Mouse (Mus musculus): ENCODE measurements around the gene Dbnl. TPM values are rescaled to one million over a fixed set of nuclear protein-coding genes. Genes with fewer than 3 reads are reported as not detected.

Gene Dbnl
- total RNA-seq (2023) = 108 TPM

DNA sequence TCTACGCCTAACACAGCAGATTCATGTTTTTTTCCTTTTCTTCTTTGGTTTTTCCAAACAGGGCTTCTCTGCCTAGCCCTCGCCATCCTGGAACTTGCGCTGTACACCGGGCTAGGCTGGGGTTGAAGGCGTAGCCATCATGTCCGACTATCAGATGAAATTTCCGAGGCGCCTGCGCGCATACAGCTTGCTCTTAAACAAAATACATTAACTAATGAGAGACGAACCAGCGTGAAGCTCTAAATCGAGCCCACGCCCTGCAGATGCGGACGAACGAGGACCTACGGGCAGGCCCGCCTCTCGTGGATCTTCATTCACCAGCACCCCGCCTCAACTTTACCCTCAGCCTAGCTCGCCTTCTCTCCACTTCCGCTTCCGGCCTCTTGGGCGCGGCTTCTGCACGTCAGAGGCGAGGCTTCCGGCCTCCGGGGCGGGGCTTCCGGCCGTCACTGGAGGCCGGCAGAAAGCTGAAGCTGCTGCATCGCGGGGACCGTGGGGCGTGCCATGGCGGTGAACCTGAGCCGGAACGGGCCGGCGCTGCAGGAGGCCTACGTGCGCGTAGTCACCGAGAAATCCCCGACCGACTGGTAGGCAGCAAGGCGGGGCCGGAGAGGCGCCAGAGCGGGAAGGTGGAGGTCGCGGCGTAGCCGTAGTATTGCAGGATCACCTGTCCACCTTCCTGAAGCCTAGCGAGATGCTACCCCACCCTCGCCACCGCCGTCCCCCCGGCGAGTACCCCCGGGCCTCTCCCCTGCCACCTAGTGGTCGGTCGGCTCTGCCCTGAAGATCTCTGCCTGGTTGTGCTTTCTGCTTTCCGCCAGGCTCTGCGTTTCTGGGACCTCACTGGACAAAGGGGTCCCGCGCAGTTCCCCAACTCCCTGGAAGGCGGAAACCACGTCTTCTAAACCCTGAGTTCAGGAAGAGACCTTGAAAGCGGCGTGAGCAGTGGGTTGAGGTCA is at the start of gene Dbnl:
Gene Dbnl, plus strand, starts transcription at position 433 of the 959 bp plus-strand sequence.

DNA sequence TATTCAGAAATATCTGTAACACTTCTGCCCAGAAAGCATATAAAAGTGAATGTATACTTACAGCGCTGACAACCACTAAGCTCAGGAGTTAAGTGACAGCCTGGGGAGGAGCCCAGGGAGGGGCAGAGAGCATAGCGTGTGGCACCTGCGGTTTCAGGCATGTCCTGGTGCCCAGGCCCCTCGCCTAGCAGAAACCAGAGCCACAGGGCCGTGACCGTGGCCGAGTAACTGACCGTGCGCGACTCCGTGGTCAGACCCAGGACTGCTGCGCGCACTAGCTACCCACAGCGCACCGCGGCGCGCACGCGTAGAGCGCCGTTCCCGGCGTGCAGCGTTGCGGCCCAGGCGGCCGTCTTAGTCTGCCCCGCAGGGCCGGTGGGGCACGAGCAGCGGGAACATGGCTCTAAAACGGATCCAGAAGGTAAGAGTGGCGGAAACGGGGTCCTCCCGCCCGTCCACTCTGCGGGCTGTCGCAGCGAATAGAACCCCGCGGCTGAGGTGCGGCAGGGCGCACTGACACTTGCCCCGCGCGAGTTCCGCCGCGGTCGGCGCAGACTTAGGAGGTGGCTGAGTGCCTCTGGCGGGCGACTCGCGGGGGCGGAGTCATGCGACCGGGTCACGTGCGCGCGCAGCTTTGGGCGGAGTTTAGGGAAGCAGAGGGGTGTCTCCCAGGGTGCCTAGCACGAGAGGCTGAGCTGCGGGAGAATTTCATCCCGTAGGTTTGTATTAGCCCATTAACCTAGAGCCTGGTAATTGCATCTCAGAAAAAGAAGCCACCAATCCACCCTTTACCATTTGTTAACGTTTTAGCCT is 26.3 kb upstream of the Dbnl start, which contains the start of gene Urgcp:
Gene Urgcp, minus strand, starts transcription at position 557 of the 813 bp plus-strand sequence.

DNA sequence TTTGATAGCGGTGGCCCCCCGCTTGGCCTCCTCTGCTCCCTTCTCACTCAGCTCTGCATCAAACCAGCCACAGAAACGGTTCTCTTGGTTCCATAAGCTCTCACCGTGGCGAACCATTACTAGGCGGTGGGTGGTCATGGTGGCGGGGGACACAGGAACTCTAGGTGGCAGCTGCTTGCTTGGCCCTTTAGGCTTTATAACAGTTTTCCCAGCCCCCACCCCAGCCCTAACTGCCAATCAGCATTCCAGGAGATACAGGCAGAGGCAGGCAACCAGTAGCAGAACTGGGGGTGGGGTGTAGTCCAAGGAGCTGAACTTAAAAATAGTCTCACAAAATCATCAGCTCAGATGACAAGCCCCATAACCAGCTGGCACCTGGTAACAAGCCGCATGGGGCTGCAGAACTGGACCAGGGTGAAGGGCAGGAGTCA is 15.3 kb downstream of the Dbnl start, which contains the start of gene Pgam2:
Gene Pgam2, minus strand, starts transcription at position 183 of the 431 bp plus-strand sequence.

DNA sequence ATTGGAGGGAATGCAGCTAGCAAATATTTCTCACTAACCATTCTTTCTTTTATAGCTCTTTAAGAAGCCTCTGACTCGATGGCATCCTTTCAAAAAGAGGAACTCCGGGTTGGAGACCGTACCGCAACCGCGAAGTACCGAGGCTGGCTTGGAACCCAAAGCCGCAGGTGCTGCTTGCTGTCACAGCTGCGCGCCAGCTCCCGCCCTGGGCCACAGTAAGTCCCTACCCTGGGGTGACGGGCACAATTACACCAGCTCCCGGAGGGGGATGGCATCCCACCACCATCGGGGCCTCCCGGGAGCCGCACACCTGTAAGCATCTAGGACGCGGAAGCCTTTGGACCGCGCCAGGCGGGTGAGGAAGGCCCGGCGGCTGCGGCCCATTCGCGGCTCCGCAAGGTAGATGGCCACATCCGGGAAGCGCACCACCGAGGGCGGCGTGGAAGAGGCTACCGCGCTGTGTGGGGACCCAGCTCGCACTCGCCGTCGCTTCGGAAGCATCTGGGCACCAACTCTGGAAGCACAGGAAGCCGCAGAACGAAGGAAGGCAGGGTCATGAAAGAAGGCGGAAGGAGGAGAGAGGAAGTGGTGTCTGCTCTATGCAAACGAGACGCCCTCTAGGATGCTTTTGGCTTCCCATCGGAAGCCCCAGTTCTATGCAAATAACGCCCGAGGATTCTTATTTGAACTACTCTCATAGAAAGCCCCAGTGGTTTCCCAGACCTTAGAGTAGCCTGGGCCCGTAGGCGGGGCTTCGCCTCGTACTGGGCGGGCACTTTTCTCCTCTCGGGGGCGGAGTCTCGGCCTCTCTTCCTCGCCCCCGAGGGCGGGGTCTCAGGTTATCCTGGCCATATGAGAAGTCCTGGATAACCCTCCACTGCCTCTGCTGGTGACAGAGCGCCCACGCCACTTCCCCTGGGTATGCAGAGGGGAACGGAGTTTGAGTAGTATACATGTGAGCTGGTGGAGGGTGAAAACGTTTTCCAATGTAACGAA is 49.3 kb downstream of the Dbnl start, which contains the start of gene Polm:
Gene Polm, minus strand, starts transcription at position 766 of the 996 bp plus-strand sequence.

Other genes starting within 250 kb of the Dbnl start
- gene Ccdc117, start 246.3 kb upstream of the Dbnl start, total RNA-seq (2023) = 53.2 TPM
- gene Ankrd36, start 218.8 kb upstream of the Dbnl start, total RNA-seq (2023) = not detected
- 64.1 TPM for gene Mrps24, start 72.8 kb upstream of the Dbnl start, total RNA-seq (2023)
- gene Urgcp, start 26.1 kb upstream of the Dbnl start, total RNA-seq (2023) = 30.3 TPM
- gene Pgam2, start 15.2 kb downstream of the Dbnl start, total RNA-seq (2023) = not detected
- 39.0 TPM for gene Polm, start 49.5 kb downstream of the Dbnl start, total RNA-seq (2023)
- gene Aebp1, start 73.5 kb downstream of the Dbnl start, total RNA-seq (2023) = 4.2 TPM
- 58.2 TPM for gene Pold2, start 89.8 kb downstream of the Dbnl start, total RNA-seq (2023)
- not detected for gene Myl7, start 110.3 kb downstream of the Dbnl start, total RNA-seq (2023)
- gene Gck, start 161.6 kb downstream of the Dbnl start, total RNA-seq (2023) = not detected
- 65.9 TPM for gene Ykt6, start 167.2 kb downstream of the Dbnl start, total RNA-seq (2023)

Measured in CD4-positive naive resting alpha-beta T cell, adult 57 days (primary cell).